Mouse (Mus musculus) left cerebral cortex, adult 18-20 months (tissue): Measurements from ENCODE around the gene Gnat1. TPM values are rescaled to one million over a fixed set of nuclear protein-coding genes. Genes with fewer than 3 reads are reported as not detected.

Experiments used
- DNase-seq, 2 experiments: peaks; one replicate each; pipeline ENCODE4 v3.0.0; 2021 to 2022; ENCODE audit warnings: low spot score in 2 of 2, mixed read lengths in 1 of 2
- total RNA-seq, 2 experiments: library from RNA; stranded (reverse); gene quantifications; 2 replicates each; pipeline ENCODE4 v1.2.3; 2021

The Gnat1 gene
- total RNA-seq, 2 experiments from 2014 or later, result 0.35 to 0.73 TPM

GRCm38 (mm10) chr9:107676302-107676701 lies 3.2 kb downstream of the Gnat1 start:
- DNase-seq, result peak in 1 of 2 experiments; percentile 32

GRCm38 (mm10) chr9:107675671-107676301 lies 3.7 kb downstream of the Gnat1 start:
- peak; percentile 69 to 70 for DNase-seq

GRCm38 (mm10) chr9:107674609-107675429 lies 4.7 kb downstream of the Gnat1 start:
- no peak for DNase-seq

- no peak for DNase-seq
Observed at GRCm38 (mm10) chr9:107670259-107670658, 9.3 kb downstream of the Gnat1 start.

GRCm38 (mm10) chr9:107669480-107669945 lies 10.0 kb downstream of the Gnat1 start, which contains the start of gene Slc38a3:
Gene Slc38a3 (minus strand): TSS chr9:107669530.
- DNase-seq, result no peak

GRCm38 (mm10) chr9:107668916-107669315 lies 10.6 kb downstream of the Gnat1 start:
- DNase-seq, result no peak

GRCm38 (mm10) chr9:107668011-107668410 lies 11.5 kb downstream of the Gnat1 start:
- DNase-seq, result no peak

GRCm38 (mm10) chr9:107667219-107667618 lies 12.3 kb downstream of the Gnat1 start:
- peak in 1 of 2 experiments; percentile 32 for DNase-seq

GRCm38 (mm10) chr9:107666751-107667205 lies 12.7 kb downstream of the Gnat1 start:
- no peak for DNase-seq

- no peak for DNase-seq
Observed at GRCm38 (mm10) chr9:107665308-107665707, 14.2 kb downstream of the Gnat1 start.

GRCm38 (mm10) chr9:107663525-107663924 lies 16.0 kb downstream of the Gnat1 start:
- DNase-seq, result no peak

- DNase-seq, result no peak
Observed at GRCm38 (mm10) chr9:107662342-107662741, 17.2 kb downstream of the Gnat1 start.

GRCm38 (mm10) chr9:107660777-107661176 lies 18.7 kb downstream of the Gnat1 start:
- no peak for DNase-seq

GRCm38 (mm10) chr9:107659961-107660360 lies 19.6 kb downstream of the Gnat1 start:
- DNase-seq, result no peak

GRCm38 (mm10) chr9:107659551-107659950 lies 20.0 kb downstream of the Gnat1 start:
- DNase-seq, result peak; percentile 42 to 51

- DNase-seq, result no peak
Observed at GRCm38 (mm10) chr9:107658096-107658495, 21.4 kb downstream of the Gnat1 start.

- no peak for DNase-seq
Observed at GRCm38 (mm10) chr9:107657144-107657543, 22.4 kb downstream of the Gnat1 start.

GRCm38 (mm10) chr9:107654585-107654984 lies 24.9 kb downstream of the Gnat1 start:
- DNase-seq, result no peak

- no peak for DNase-seq
Observed at GRCm38 (mm10) chr9:107653474-107653873, 26.0 kb downstream of the Gnat1 start.

GRCm38 (mm10) chr9:107650708-107651481 lies 28.6 kb downstream of the Gnat1 start:
- DNase-seq, result no peak

- no peak for DNase-seq
Observed at GRCm38 (mm10) chr9:107650225-107650624, 29.3 kb downstream of the Gnat1 start.
